Mouse (Mus musculus) brain, embryonic 14.5 days (tissue): ENCODE data around the gene Rnf150.

Source experiments
- CTCF ChIP-seq: fragments of 200-500 bp; IDR thresholded peaks from 2 replicates; pipeline ENCODE4 v1.5.1; 2012; ENCODE audit warnings: inconsistent platforms, mild to moderate bottlenecking, moderate library complexity, borderline replicate concordance; ENCODE audit not compliant: insufficient read depth, insufficient read length; ENCODE audit errors: extremely low read depth
- POLR2A ChIP-seq: fragments of 200-500 bp; IDR thresholded peaks from 2 replicates; pipeline ENCODE4 v1.6.1; 2012; ENCODE audit warnings: mild to moderate bottlenecking, inconsistent platforms, borderline replicate concordance; ENCODE audit not compliant: poor library complexity, insufficient read depth, insufficient read length, severe bottlenecking; ENCODE audit errors: extremely low read depth

DNA sequence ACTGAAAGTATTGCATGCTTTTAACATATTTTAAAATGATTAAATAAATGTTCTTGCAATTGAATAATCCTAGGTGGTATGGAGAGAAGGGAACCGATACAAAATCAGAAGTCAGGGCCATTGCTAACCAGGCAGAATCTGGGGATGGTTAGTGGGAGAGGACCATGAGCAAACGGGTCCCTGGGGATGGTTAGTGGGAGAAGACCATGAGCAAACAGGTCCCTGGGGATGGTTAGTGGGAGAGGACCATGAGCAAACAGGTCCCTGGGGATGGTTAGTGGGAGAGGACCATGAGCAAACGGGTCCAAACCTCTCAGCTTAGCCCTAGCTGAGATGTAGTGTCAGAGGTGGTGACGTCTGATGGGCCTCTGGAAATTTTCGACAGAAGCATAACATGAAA lies 247.0 kb downstream of the Rnf150 start:
- TF ChIP-seq CTCF (no peak), POLR2A (no peak)
